Mouse (Mus musculus): ENCODE data around the gene Stx3.

Gene Stx3

DNA sequence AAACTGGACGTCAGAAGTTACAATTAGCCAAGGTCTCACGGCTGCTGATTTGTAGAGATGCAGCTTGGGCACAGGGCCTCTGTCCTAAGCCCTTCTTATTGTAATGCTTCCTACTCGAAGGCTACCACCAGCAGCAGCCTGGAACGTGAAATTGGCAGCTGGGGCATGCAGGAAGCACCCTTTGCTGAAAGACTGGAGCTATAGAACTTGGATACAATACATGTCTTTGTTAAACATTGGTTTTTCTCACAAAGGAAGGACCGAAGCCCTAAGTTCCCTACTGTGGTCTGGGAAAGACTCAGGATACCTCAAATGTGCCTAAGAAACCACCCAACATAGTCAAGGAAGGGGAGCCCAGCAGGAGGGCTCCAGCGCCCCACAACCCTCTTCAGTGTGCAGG lies 11.4 kb downstream of the Stx3 start:
- DNase-seq (ENCODE audit: low read depth): no peak

DNA sequence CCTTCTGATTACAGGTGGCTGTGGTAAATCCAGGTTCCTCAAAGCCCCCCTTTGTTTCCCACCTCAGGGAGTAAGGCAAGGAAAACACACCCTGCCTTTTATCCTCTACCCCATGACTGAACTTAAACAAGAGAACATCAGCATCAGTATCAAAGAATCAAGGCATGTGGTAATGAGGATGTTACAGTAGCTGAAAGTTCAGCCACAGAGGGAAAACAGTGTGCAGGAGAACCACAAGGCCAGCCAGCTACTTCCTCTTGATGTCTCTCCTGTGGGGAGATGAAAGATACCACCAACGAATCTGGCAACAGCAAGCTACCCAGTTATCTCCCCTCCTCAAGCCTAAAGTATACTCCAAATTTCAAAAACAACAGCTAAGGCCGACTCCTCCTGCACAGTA lies 12.0 kb downstream of the Stx3 start:
- no peak for DNase-seq (ENCODE audit: low read depth)

DNA sequence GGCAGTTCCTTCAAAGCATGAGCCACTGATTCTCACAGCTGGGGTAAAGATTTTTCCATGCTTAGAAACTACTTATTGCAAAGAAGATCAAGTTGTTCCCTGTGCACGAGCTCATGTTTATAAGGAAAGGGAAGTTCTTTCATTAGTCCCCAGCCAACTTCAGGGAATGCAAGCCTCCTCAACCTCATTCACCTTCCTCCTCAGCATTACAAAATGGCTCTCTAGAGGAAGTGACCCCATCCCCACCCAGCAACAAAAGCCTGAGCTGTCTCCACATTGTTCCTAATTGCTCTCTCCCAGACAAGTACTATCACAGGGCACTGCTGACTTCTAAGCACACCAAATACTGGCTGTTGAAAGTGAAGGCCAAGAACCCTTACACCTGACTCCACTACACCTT lies 14.8 kb downstream of the Stx3 start:
- DNase-seq (ENCODE audit: low read depth): no peak

DNA sequence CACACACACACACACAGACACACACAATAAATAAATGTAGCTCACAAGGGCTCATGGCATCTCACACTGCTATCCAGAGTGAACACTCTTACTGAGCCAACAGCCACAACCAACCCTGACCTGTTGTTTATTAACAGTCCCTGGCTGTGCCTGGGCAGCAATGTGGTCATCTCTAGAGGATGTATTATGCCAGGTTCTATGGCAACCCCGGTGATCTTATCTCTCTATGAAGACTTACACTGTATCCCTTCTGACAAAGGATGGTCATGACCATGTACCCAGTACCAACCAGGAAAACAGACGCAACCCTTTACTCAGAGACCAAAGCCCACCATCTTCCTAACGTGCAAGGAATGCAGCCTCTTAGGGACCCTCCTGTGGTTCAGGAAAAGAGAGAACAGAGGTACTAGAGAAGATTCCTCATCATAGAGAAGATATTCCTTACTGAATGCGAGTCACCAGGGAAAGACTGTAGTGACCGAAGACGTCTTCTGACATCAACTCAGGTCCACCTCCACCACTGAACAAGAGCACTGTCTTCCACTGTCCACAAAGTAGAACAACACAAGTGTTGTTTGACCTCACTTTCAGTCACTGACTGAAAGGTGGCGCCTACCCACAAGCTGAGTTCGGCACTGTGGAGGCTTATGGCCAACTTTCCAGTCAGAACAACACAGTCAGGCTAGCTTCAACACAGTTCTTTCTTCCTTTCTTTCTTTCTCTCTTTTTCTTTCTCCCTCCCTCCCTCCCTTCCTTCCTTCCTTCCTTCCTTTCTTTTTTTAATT lies 18.5 kb downstream of the Stx3 start:
- DNase-seq (ENCODE audit: low read depth): peak; percentile 53

DNA sequence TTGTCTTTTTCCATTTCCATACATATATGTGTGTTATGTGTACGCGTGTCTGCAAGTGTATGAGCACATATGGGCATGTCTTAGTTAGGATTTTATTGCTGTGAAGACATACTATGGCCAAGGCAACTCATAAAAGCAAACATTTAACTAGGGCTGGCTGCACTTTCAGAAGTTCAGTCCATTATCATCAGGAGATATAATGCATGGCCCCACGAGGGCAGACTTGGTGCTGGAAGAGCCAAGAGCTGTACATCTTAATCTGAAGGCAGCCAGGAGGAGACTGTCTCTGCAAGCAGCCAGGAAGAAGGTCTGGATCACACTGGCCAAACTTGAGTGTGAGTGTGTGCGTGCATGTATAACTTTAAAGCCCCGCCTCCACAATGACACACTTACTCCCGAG lies 24.8 kb downstream of the Stx3 start:
- no peak for DNase-seq (ENCODE audit: low read depth)

DNA sequence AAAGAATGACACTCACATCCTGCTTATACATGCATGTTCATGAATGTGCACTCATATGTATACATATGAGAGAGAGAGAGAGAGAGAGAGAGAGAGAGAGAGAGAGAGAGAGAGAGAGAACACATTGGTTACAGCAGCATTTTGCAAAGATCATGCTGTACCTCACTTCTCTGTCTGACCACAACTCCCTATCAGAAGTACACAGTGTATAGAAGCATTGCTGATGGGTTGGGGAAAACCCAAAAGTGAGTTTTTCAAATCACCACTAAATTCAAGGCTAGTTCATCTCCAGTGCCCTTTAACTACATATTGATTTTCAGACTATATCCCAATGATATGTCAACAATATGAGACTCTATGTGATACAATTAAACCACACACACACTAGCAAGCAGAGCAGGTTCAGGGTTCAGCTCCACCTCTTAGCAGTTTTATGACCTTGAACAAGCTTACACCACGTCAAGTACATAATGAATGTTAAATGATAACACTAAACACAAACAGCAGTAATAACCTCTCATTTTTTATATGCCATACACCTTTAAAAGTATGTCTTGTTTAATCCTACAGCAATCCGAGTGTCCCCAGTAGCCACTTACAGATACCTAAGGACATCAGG lies 25.4 kb downstream of the Stx3 start:
- DNase-seq (ENCODE audit: low read depth): no peak

DNA sequence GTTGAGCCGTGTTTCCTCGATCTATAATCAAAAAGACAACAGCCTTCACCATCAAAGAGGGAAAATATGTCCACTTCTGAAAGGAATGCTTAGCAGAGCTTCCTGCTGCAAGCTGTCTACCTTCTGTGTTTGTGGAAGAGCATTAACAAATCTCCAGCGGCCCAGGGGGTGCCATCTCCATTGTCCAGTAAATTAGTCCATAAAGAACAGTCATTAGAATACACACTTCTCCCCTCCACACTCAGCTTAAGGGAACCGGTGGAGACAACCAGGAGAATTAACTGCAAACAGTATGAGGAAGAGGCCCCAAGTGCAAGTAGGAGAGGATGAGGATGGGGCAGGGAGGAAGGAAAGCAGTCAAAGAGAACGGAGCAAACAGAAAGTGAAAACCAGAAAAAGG lies 27.4 kb downstream of the Stx3 start:
- no peak for DNase-seq (ENCODE audit: low read depth)

DNA sequence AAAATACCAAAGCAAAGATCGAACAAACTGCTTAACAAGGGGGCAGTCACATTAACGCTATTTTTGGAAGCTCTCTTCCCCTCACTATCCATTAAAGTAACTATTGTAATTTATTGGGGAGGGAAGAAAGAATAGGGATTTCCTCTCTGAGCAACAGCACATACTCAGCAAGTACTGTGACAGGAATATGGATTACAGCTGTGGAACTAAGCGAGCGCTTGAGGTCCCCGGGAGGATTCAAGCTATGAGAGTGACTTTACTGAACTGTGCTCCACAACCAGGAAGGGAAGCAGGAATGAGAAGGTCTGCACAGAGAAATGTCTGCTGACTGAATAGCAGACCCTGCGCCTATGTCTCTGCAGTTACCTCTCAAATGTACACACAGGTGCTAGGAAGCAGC lies 30.3 kb downstream of the Stx3 start:
- no peak for DNase-seq (ENCODE audit: low read depth)

DNA sequence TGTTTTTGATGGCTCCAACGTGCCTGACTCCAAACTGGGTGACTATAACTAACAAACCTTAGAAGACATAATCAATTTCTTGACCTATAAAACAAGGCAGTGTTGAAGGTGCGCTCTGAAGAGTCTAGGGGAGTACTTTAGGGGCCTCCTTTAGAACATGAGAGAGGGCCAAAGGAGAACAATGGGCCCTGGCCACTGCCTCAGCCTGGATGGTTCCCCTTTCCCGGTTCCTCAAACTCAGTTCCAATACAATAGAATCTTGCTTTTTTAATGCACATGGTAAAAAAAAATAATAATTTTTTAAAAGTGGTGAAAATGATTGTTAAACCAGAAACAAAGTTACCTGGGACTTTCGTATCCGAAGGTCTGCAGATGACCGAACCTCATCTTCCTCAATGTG lies 31.4 kb downstream of the Stx3 start:
- DNase-seq (ENCODE audit: low read depth): no peak

DNA sequence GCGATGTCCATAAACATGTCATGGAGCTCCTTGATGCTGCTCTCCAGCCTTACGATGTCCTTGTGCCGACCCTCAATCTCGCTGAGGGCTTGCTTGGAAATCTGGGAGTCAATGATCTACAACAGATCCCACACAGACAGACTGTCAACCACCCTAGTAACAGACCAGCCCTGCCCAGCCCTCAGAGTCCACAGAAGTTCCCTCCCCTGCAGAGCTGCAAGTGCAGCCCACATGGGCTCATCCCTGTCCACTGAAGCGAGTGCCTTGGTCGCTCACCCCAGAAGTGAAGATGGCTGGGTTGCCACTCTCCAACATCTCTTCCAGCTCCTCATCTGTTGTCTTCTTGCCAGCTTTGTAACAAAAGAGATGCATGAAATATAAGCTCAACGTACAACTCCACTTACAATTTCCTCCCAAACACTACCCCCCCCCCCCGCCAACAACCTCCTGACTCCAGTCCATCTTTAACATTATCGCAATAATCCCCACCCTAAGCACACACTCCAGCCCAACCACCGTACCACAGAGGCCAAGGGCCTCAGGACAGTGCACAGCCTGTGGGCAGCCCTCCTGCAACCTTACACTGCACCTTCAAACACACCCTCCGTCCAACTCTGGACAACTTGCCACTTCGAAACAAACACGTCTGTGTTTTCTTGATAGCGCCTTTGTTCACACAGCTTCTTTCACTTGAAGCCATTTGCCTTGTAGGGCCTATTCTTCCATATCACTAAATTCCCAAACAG lies 33.6 kb downstream of the Stx3 start:
- no peak for DNase-seq (ENCODE audit: low read depth)

DNA sequence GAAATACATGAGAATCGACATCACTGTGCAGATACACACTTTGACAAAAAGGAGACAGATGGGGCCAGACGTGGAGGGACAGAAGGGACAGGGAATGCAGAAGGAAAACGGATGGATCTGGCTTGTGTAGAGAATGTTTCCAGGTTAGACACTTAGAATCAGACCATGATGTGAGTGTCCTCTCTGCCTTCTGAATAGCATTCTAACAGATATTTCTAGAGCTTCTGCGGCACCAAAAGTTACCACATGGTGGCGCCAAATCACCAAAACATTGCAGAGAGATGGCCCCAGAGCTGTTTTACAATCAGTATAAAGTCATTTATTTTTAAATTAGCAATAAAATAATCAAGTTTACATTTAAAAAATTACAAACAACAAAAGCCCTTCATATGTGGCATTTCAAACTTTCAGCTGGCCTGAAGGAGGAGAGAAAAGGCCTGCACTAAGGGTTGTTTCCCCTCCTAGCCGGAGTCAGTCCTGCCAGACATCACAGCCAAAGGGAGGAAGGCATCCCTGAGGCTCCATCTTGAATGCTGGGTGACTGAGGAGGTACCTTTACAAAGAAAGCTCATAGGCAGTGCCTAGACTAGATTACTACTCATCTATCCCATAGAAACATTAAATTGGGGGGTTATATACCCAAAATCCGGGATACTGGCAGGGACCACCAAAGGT lies 41.9 kb downstream of the Stx3 start:
- peak; percentile 87 for DNase-seq (ENCODE audit: low read depth)

DNA sequence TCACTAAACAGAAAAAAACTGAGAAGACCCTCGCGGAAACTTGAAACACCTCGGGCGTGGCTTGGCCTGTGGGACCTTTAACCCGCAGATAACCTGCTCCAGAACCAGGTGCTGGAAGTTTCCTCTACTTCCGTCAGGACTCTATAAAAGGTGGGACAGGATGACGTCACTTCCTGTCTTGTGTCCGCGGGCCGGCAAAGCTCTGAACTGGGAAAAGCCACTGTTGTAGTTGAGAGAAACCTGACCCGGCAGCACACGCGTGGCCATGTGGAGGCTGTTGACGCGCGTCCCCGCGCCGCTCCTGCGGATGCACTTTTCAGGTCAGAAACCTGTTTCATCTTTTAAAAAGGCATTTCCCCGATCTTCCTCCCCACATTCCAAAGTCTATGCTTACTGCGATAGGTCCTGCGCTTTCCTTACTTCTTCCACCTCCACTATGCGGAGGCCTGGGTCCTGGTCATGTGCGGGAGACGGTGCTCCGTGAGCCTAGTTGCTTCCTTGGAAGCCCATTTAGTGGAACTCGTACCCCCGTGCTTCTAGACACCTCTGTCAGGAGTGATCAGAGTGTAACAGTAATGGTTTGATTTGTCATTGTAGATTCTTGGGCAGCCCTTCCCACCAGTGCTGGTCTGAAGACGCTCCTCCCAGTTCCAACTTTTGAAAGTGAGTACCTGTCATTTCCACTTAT lies 48.9 kb downstream of the Stx3 start, which contains the start of gene Mrpl16:
Gene Mrpl16 (plus strand): TSS at position 187 of the 688 bp plus-strand sequence.
- peak; percentile 97 for DNase-seq (ENCODE audit: low read depth)

DNA sequence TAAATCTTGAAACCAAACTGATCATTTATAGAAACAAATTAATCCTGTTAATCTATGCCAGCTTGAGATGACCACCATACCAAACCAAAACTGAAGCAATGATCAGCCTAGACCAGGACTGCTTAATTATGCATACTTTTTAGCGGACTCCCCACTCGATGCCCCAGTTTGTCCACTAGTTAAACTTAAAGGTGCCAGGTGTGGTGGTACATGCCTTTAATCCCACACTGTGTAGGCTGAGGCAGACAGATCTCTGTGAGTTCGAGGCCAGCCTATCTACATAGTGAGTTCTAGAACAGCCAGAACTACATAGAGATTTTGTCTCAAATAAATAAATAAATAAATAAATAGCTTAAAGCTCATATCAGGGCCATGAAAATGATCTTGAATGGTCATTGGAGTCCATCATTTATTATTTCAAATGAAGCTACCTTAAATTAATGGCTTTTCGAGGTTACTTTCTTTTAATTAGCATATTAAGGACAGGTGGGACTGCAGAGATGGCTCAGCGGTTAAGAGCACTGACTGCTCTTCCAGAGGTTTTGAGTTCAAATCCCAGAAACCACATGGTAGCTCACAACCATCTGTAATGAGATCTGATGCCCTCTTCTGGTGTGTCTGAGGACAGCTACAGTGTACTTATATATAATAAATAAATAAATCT lies 49.8 kb downstream of the Stx3 start:
- DNase-seq (ENCODE audit: low read depth): no peak

DNA sequence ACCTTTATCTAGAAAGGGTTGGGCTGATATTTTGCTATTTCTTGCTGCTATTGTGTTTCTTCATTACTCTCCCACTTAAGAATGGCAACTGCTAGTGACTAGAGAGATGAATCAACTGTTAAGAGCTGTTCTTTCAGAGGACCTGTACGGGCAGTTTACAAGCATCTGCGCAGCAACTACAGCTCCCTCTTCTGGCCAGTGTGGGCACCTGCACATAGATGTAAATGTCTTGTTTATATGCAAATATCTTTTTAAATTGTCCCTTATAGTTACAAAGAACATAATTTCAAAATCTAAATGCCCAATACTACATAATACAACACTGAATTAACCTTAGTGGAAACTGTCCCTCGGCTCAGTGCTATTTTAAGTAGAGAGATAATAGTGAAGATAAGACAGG lies 51.0 kb downstream of the Stx3 start:
- peak; percentile 74 for DNase-seq (ENCODE audit: low read depth)

DNA sequence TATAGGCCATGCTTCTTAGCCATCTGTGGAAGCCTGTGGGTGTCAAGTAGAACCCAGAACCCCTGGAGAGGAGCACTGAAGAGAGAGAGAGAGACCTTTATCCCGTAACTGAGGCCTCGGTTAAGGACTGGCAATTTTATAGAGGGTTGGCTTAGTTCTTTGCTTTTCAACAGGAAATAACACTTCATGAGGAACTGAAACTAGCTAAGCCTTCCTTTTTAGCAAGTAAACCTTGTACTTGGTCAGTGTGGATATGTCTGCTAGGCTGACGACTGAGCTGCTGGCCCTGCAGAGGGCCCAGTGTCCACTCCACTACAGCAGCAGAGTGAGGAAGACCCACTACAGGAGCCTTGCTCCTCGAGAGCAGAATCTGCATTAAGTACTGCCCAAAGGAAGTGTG lies 52.8 kb downstream of the Stx3 start:
- no peak for DNase-seq (ENCODE audit: low read depth)

DNA sequence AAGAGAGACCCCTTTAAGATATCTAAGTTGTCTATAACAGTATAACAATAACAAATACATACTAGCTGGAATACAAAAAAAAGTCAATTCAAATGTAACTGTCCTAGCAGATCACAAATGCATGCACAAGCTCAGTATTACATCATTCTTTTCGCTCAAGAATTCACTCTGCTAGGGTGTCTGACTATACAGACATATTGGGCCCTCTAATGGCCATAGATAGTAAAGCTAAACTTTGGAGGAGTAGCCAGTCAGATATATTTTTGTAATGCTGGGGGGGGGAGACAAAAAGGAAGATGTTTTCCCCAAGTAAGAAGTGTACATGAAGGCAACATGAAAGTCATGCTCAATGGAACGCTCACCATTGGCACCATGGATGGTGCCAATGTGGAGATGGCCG lies 54.1 kb downstream of the Stx3 start:
- peak; percentile 37 for DNase-seq (ENCODE audit: low read depth)

DNA sequence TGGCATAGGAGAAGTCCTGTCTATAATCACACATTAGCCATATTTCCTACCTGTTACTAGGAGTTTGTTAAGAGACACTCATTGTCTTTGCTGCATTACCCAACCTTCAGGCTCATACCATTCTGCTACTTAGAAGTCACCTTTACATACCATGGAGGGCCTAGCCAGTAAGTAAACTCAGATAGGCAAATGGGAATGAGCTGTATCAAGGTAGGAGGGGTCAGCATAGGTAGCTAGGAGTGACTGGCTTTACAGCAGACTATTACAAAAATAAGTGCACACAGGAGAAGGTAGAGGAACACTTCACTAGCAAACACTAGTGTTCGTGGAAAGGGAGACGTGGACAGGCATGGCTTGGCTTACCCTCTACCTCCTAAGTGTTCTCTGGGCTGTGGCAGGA lies 71.9 kb downstream of the Stx3 start, which contains the start of gene Gif:
Gene Gif (plus strand): TSS at position 257 of the 400 bp plus-strand sequence.
- no peak for DNase-seq (ENCODE audit: low read depth)

DNA sequence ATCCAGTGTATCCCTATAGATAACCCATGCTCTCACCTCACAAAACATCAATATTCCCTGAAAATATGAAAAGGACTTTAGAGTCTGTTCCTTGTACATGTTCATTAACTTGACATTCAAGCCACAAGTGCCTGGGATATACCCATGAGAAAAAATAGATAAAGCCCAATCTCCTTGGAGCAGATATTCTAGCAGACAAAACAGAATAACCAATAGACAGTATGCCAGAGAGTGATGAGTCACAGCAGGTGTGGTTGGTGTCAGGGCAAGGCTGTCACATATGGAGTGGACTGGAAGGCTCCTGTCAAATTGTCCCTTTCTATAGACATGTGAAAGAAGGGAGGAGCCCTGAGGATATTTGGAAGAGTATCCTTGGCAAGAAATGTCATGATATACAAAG lies 73.5 kb downstream of the Stx3 start:
- no peak for DNase-seq (ENCODE audit: low read depth)

DNA sequence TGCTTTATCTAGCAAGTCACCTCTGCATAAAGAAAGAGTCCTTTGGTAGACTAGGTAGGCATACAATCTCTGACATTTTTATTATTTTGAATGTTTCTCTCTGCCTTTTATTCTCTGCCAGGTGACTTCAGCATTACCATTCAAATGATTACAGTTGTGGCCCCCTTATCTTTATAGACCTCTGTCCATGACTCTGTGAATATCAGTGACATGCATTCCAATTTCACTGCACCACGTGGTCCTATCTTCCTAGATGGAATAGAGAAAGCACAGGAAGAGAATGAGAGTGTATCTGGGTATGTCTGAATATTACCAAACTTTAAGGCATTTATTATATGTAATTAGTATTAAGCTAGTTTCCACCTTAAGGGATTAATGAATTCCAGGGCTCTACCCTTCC lies 82.7 kb downstream of the Stx3 start:
- no peak for DNase-seq (ENCODE audit: low read depth)

DNA sequence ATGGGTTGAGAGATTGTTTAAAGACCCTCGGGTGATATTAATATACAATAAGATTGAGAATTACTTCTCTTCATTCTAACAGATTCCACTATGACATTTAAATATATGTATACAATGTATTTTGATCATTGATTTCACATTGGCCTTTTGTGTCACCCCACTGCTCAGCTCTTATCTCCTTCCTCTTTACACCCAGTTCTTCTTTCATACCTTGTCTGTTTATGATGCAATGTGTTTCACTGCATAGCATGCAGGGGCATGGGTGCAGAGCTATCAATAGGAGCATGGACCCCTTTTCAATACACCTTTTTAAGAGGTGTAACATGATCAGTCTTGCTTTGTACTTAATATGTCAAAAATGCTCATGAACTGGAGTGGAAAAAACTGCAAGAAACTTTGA lies 88.9 kb downstream of the Stx3 start:
- no peak for DNase-seq (ENCODE audit: low read depth)

DNA sequence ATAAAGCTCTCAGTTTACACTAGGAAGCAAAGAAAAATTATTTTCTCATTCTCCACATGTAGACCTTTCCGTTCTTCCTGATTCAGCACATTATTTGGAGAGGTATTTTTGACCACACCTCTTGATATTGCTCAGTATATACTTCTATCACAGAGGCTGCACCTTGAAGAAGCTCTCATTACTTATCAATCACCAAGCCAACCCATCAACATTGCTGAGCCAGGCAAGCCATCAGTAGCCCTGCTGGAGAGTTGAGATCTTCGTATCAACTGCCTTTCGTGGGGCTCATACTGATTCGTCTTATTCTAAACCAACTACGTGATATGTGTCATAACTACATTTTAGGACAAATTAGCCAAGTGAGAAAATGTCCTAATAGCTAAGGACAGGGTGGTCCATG lies 91.9 kb downstream of the Stx3 start:
- no peak for DNase-seq (ENCODE audit: low read depth)
